Mouse (Mus musculus) neural tube, embryonic 14.5 days (tissue): Measurements from ENCODE around the gene Dhx34. TPM values are rescaled to one million over a fixed set of nuclear protein-coding genes. Genes with fewer than 3 reads are reported as not detected.
"Not testable (repeated sequence)": the region's sequence is repeated elsewhere in the genome, so short reads cannot be mapped to it uniquely, and the experiment has no call there.

Source experiments
- ATAC-seq: fragments of 200-750 bp; cut with Nextera tagmentation; 2 replicates; pipeline ENCODE4 v1.8.0; 2017; ENCODE audit warnings: low read depth, mild to moderate bottlenecking, moderate TSS enrichment, moderate library complexity
- H3K27ac ChIP-seq: fragments of 300-500 bp; sonication (generic); 2 replicates; pipeline ENCODE4 v1.5.1; 2014; ENCODE audit warnings: low read depth, mild to moderate bottlenecking, control low read depth, low read length, moderate library complexity, mixed read lengths
- H3K27me3 ChIP-seq: fragments of 300-500 bp; sonication (generic); 2 replicates; pipeline ENCODE4 v1.6.1; 2014; ENCODE audit warnings: low read length; ENCODE audit not compliant: control insufficient read depth, insufficient read depth
- H3K36me3 ChIP-seq: fragments of 300-500 bp; sonication (generic); 2 replicates; pipeline ENCODE4 v1.6.1; 2014; ENCODE audit warnings: low read length, mixed read lengths; ENCODE audit not compliant: control insufficient read depth, insufficient read depth
- H3K4me1 ChIP-seq: fragments of 300-500 bp; sonication (generic); 2 replicates; pipeline ENCODE4 v1.6.1; 2014; ENCODE audit warnings: low read length; ENCODE audit not compliant: control insufficient read depth, insufficient read depth
- H3K4me2 ChIP-seq: fragments of 300-500 bp; sonication (generic); 2 replicates; pipeline ENCODE4 v1.6.1; 2014; ENCODE audit warnings: mild to moderate bottlenecking, low read depth, low read length, control low read depth
- H3K4me3 ChIP-seq: fragments of 300-500 bp; sonication (generic); 2 replicates; pipeline ENCODE4 v1.5.1; 2014; ENCODE audit warnings: low read depth, low read length, control low read depth, mixed read lengths
- H3K9ac ChIP-seq: fragments of 300-500 bp; sonication (generic); replicated peaks from 2 replicates; pipeline ENCODE4 v1.6.1; 2014; ENCODE audit warnings: low read depth, mild to moderate bottlenecking, control low read depth, low read length, mixed read lengths
- H3K9me3 ChIP-seq: fragments of 300-500 bp; sonication (generic); 2 replicates; pipeline ENCODE4 v1.6.1; 2016; ENCODE audit warnings: low read length; ENCODE audit not compliant: control insufficient read depth
- WGBS: fragments of 180-500 bp; shearing (Covaris S2); extraction: QIAGEN DNeasy Blood & Tissue Kit; methylation state at CpG from one replicate; pipeline ENCODE4 v1.1.7; 2014; 5-methylcytosine and 5-hydroxymethylcytosine counted together
- polyA plus RNA-seq: library from polyadenylated mRNA; unstranded; fragments of >200 nt; fragmentation: Nextera tagmentation; extraction: Ambion mirVana; gene quantifications from 2 replicates; pipeline ENCODE4 v1.2.1, GENCODE M21; 2014

Dhx34 gene
- 6.8 and 8.6 TPM in 2 replicates for polyA plus RNA-seq

DNA sequence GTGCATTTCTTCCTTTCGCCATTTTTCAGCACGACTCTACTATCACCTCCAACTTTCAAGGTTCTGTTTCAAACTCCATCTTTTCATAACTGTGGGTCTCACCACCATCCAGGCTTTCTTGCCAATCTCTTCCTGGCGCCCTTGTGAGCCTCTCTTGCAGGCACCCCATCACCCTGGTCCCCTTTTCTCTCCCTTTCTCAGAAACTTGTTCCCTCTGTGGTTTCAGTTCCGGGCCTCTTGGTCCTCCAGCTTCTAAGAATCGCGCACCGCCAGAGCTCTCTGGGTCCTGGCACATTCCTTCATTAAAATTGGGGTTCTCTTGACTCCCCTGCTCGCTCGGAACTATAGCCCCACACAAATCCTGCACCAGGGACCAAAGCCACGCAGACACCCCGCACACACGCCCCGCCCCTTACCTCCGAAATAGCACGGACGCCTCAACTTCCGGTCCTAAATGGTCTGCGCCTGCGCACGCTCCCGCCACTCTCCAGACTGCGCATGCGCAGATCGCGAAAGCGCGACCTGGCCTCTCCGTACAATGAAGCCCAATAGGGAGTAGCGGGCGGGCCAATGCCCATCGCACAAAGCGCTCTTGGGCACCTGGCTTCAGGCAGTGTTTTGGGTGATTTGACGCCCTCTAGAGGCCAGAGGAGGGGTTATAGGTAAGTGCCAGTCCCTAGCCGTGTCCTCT lies at the start of gene Dhx34:
Dhx34 (minus strand) TSS at position 456 of the 691 bp plus-strand sequence.
- WGBS, result 2% methylated on average over 34 of the region's 34 CpGs

DNA sequence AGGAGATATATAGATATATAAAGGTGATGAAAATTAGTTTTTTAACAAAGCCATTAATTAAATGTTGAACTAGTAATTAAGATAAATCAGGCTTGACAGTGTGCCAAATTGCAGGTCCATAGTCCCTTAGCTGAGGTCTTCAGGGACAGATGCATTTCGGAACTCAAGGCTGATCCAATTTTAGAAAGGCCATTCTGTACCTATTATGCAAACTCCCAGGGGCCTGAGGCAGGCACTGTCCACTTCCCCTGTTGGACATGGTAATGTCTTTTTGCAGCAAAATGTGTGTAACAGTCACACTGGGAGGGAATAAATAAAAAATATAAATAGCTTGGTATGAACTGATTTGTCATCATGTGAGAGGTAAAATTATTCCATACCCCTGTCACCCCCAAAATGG lies 49.3 kb upstream of the Dhx34 start:
- H3K9ac ChIP-seq, result no peak overlapping the region; the same call in 1 of the 2 replicates
- H3K4me2 ChIP-seq, result peak overlapping the region; percentile 77; the same call in 1 of the 2 replicates
- peak overlapping the region; percentile 12; the same call in 1 of the 2 replicates for H3K4me3 ChIP-seq
- no peak for ATAC-seq
- no peaks in the 10 kb centered on the region for H3K9me3 ChIP-seq
- no peaks in the 10 kb centered on the region for H3K27me3 ChIP-seq
- peaks cover 20% of the 10 kb centered on the region for H3K4me1 ChIP-seq
- WGBS, result 32% methylated on average over 1 of the region's 1 CpGs
- peaks cover 3% of the 10 kb centered on the region; the same call in 1 of the 2 replicates for H3K36me3 ChIP-seq
- H3K27ac ChIP-seq, result no peak overlapping the region

More for the DNA sequence above, at the start of gene Dhx34:
- ATAC-seq, result peak; percentile 96
- Histone ChIP-seq H3K4me2 (peak within 1 kb of the TSS; percentile 78), H3K4me3 (peak within 1 kb of the TSS; percentile 57), H3K27me3 (no peaks in the 10 kb centered on the region), H3K4me1 (peaks cover 7% of the 10 kb centered on the region; the same call in 1 of the 2 replicates), H3K9me3 (no peaks in the 10 kb centered on the region), H3K36me3 (no peaks in the 10 kb centered on the region), H3K27ac (peak within 1 kb of the TSS; percentile 56), H3K9ac (peak within 1 kb of the TSS; percentile 55)

DNA sequence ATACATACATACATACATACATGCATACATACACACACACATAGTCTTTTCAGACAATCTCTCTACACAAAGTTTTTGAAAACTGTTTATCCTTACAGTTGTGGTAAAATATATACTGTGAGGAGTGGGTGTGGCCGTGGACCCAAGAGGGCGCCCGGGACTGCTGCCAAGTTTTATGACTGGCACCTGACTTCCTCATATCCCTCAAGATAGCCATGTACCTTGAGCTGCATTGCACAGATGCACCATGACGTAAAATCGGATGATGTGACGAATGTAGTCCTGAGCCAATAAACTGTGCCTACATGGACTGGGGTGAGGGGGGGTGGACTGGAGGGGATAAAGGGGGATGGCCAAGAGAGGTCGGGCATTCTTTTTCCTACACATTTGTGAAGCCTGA lies 44.8 kb upstream of the Dhx34 start:
- H3K9me3 ChIP-seq, H3K27ac ChIP-seq, H3K4me3 ChIP-seq, H3K36me3 ChIP-seq, H3K27me3 ChIP-seq, H3K9ac ChIP-seq, ATAC-seq, H3K4me2 ChIP-seq, H3K4me1 ChIP-seq: not testable (repeated sequence)
- WGBS, result 86% methylated on average over 7 of the region's 7 CpGs

DNA sequence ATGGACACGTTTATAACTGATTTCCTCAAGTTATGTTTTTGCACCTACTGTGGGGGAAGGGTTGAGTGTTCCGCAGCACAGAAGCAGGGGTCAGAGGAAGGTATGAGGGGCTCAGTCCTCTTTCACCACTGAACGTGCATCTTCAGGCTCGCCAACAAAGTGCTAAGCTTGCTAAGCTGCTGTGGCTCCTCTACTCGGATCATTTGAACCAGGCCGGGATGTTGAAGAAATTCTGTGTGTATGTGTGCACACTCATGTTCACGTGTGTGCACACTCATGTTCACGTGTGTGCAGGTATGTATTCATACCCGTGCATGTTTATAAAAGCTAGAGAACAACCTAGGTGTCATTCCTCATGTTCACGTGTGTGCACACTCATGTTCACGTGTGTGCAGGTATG lies 44.0 kb upstream of the Dhx34 start:
- no peak for ATAC-seq
- no peaks in the 10 kb centered on the region for H3K36me3 ChIP-seq
- no peaks in the 10 kb centered on the region for H3K27me3 ChIP-seq
- no peak overlapping the region for H3K9ac ChIP-seq
- H3K4me1 ChIP-seq, result no peaks in the 10 kb centered on the region
- H3K4me3 ChIP-seq, result no peak overlapping the region
- 0 out of 2 replicates have a peak, but pooled peaks cover 2% of the 10 kb centered on the region for H3K9me3 ChIP-seq
- 90% methylated on average over 11 of the region's 11 CpGs for WGBS
- no peak overlapping the region for H3K4me2 ChIP-seq
- H3K27ac ChIP-seq, result no peak overlapping the region

DNA sequence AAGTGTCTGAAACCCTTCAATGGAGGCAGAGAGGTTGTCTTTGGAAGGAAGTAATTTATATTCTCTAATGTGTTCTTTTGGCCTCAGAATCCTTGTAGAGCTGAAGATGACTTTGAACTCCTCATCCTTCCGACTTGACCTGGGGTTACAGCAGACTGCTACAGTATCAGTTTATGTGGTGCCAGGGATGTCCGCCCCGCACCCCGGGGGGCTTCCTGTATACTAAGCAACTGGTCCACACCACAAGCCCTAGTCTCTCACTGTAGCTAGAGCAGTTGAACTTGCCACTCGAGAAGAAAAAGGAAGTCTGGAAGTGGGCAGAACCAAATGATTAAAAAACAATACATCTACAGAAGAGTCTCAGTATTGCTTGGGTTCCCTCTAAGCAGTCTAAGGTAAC lies 42.0 kb upstream of the Dhx34 start:
- Histone ChIP-seq H3K27ac (no peak overlapping the region), H3K4me2 (no peak overlapping the region), H3K9ac (no peak overlapping the region), H3K36me3 (no peaks in the 10 kb centered on the region), H3K4me3 (no peak overlapping the region), H3K9me3 (0 out of 2 replicates have a peak, but pooled peaks cover 2% of the 10 kb centered on the region), H3K4me1 (no peaks in the 10 kb centered on the region), H3K27me3 (no peaks in the 10 kb centered on the region)
- ATAC-seq, result no peak
- WGBS, result 80% methylated on average over 5 of the region's 5 CpGs

DNA sequence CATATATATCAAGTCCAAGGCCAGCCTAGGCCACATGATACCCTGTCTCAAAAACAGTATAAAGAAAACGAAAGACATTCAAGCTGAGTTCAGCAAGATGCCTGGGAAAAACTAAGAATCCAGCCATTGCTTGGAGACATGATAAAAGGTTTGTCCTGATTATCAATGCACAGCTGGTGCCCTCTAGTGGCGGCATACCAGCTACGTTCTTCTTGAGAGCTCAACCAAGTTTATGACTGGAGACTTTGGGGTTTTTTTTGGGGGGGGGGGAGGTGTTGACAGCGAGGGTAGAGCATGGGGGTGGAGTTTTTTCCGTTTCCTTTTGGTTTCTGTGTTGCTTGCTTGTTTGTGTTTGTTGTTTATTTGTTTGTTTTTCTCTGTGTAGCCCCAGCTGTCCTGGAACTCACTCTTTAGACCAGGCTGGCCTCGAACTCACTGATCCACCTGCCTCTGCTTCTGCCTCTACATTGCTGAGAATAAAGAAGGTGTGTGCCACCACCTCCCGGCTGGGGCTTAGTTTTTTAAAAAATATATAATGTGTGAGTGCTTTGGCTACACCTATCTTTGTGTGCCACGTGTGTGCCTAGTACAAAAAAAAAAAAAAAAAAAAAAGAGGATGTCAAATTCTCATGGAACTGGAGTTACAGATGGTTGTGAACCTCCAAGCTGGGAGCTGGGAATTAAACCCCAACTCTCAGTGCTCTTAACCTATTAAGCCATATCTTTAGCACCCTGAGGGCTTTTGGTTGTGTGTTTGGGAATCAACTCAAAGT lies 41.4 kb upstream of the Dhx34 start:
- no peak overlapping the region for H3K9ac ChIP-seq
- 33% methylated on average over 8 of the region's 8 CpGs for WGBS
- no peak for ATAC-seq

DNA sequence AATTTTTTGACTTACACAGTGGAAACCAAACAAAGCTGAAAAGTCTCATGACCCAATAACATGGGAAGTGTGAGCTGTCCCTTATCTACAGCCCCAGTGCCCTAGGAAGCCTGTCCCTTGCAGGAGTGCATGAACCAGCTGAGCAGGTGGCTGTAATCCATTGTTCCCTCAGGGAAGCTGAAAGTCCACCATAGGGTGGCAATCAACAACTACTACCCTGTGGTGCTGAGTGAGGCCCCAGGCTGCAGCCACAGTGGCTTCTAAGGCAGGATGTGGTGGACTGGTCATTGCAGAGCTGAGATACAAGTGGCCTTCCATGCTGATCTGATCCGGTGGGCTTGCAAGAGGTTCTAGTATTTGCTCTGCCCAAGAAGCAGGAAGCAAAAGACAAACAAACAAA lies 39.3 kb upstream of the Dhx34 start:
- Histone ChIP-seq H3K4me1 (no peaks in the 10 kb centered on the region), H3K9me3 (0 out of 2 replicates have a peak, but pooled peaks cover 2% of the 10 kb centered on the region), H3K36me3 (no peaks in the 10 kb centered on the region), H3K4me2 (no peak overlapping the region), H3K9ac (no peak overlapping the region), H3K27ac (no peak overlapping the region), H3K27me3 (no peaks in the 10 kb centered on the region), H3K4me3 (no peak overlapping the region)
- no peak for ATAC-seq
- WGBS, result 67% methylated on average over 1 of the region's 1 CpGs

More for the DNA sequence above, 41.4 kb upstream of the Dhx34 start:
- Histone ChIP-seq H3K36me3 (no peaks in the 10 kb centered on the region), H3K4me3 (no peak overlapping the region), H3K27ac (no peak overlapping the region), H3K4me2 (no peak overlapping the region), H3K4me1 (no peaks in the 10 kb centered on the region), H3K9me3 (0 out of 2 replicates have a peak, but pooled peaks cover 2% of the 10 kb centered on the region), H3K27me3 (no peaks in the 10 kb centered on the region)

DNA sequence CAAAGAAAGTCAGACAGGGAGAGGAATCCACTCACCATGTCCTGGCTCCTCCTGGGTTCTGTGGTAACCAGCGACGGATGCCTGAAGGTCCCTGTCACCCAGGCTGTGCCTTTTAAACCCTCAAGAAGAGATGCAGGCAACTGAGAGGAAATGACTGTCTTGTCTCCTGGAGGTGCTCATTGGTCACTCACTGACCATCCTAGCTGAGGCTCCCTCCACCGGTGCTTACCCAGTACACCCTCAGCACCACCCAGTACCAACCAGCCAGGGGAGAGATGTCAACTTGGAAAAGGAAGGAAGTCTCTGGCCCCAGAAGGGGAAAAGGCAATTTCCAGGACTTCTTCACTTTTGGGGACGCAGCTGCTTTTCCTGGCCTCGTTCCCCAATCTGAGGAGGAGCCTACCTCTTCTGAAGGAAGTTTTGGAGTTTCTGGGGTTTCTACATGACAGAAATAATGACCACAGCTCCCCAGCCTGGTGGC lies 37.3 kb upstream of the Dhx34 start, which contains the start of gene C5ar1:
C5ar1 (minus strand) TSS at position 431 of the 481 bp plus-strand sequence.
- Histone ChIP-seq H3K27ac (no peak within 1 kb of the TSS), H3K36me3 (no peaks in the 10 kb centered on the region), H3K27me3 (no peaks in the 10 kb centered on the region), H3K4me1 (no peaks in the 10 kb centered on the region), H3K4me3 (no peak within 1 kb of the TSS), H3K9ac (no peak within 1 kb of the TSS), H3K9me3 (no peaks in the 10 kb centered on the region), H3K4me2 (no peak within 1 kb of the TSS)
- no peak for ATAC-seq
- 87% methylated on average over 5 of the region's 5 CpGs for WGBS

DNA sequence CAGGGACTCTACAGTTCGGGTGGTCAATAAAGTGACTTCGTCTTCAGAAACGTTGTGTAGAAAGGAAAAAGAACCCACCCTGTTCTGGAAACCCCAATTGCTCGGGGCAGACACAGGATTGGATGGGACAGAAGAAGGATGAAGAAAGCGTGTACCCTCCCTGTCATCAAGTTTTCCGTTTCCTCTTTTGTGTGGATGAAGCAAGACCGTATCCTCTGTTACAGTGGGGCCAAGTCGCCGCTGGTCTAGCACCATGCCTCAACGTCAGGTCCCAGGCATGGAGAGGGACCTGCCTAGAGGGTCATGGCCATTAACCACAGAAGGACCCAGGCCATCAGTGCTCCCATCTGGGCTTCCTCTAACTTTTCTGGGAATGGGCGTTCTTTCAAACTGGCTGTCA lies 36.0 kb upstream of the Dhx34 start:
- Histone ChIP-seq H3K9ac (no peak overlapping the region), H3K4me3 (no peak overlapping the region), H3K27ac (no peak overlapping the region), H3K4me2 (no peak overlapping the region), H3K27me3 (no peaks in the 10 kb centered on the region), H3K36me3 (no peaks in the 10 kb centered on the region), H3K9me3 (no peaks in the 10 kb centered on the region), H3K4me1 (no peaks in the 10 kb centered on the region)
- ATAC-seq, result no peak
- 90% methylated on average over 11 of the region's 11 CpGs for WGBS
